Mouse (Mus musculus): Measurements from ENCODE around the gene Hal.

Gene Hal

DNA sequence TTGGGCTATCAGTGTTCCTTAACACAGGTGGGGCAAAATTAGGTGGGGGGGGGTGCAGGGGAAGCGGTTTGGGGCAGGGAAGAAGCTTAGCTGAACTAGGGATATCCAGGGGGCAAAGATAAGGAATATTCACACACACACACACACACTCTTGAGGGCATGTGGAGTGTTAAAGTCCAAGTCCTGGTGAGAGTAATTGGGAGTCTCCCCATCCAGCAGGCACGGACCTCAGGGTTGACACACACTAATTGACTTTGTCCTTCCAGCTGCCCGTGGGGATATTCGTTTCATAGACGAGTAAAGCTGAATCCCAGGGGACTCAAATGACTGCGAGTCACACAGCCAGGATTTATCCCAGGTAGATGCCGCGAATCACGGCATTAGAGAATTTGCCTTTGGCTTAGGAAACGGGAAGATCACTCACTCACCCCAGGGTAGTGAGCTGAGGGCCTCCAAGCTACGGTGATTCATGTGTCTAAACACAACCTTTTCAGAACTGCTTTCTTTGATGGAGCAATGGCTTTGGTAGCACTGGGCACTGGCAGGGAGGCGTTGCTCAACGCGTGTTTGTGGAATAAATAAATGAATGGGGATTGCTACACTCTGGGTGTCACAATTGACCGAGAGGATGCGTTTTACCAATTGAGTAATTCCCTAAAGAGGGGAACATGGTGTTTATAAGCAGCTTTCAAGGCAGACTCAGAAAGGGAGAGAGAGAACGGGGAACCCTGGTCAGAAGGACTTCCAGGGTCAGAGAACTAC is at the start of gene Hal:
Hal (plus strand) TSS at position 703 of the 762 bp plus-strand sequence.
- DNase-seq (ENCODE audit: low read depth, low spot score) = no peak

DNA sequence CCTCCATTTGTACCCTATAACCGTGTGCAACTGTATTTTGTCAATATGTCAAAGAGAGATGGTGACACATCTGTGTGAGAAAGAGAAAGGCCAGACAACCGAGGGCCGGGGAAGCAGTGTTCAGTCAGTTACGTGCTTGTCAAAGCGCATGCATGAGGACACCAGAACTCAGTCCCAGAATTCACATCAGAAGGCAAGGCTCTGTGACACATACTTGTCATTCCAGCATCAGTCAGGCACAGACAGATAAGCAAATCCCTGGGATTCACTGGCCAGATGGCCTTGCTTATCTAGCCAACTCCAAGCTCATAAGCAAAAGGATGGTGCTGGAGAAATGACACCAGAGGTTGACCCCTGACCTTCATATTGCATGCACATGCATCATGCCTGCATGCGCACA is 47.1 kb upstream of the Hal start:
- DNase-seq (ENCODE audit: low read depth, low spot score) = no peak

DNA sequence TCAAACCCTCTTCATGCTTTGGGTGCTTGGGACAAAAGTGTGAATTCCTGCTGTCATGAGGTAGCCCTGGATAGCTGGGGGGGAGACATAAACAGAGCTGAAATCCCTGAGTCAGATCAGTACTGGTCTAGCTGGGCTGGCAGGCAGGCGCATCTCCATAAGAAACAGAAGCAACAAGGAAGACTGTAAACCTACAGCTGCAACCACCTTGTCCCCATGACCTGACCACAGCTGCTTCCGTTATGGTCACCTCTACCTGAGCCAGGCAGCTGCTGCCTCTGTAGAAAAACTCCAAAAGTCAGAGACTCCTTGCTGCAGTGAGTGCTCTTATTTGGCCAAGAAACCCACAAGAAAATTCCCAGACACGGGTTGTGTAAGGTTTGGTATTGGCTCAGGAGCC is 46.4 kb upstream of the Hal start:
- no peak for DNase-seq (ENCODE audit: low read depth, low spot score)

DNA sequence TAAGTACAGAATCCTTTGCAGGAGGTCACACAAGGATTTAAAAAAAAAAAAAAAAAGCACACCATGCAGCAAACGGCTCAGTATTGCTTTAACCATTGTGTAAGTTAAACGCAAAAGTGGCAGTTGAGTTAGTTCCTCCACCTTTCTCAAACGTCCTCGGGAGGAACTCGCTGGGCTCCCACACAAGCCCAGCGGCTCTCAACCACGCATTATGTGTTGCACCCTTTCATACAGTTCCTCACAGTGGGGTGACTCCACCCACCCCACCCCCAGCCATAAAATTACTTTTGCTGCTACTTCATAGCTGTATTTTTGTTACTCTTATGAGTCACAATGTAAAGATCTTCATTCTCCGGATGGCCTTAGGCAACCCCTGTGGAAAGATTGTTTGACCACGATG is 44.2 kb upstream of the Hal start:
- DNase-seq (ENCODE audit: low read depth, low spot score) = no peak

DNA sequence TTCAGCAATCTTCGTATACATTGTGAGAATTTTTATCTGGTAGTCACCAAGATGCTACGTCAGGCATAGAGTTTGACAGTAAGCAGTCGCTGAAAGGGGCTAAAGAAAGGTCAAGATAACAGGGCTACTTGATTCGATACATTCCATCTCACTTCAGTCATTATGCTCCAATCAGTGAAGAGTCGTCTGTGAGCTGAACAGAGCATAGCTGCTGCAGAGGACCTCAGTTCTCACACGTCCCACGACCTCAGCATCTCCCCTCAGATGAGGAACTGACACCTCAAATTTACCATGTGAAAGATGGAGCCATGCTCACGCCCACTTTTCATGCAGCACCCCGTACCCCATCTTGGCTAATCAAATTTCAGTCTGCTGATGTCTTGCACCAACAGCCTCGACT is 41.2 kb upstream of the Hal start:
- no peak for DNase-seq (ENCODE audit: low read depth, low spot score)

DNA sequence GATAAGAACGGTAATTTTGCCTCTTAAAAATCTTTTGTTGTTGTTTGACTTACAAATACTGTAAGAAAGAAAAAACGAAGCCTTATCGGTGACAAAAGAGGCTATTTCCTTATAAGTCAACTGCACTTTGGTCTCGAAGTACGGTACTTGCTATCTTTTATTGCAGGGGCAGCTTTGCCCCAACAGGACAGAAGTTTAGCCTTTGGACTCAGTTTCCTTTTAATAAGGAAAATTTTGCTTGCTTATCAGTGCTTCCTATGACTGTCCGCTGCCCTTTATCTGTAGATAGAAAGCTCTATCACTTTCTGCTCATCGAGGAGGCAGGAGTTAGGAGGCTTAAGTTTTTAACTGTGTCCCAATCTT is 33.9 kb upstream of the Hal start:
- no peak for DNase-seq (ENCODE audit: low read depth, low spot score)

DNA sequence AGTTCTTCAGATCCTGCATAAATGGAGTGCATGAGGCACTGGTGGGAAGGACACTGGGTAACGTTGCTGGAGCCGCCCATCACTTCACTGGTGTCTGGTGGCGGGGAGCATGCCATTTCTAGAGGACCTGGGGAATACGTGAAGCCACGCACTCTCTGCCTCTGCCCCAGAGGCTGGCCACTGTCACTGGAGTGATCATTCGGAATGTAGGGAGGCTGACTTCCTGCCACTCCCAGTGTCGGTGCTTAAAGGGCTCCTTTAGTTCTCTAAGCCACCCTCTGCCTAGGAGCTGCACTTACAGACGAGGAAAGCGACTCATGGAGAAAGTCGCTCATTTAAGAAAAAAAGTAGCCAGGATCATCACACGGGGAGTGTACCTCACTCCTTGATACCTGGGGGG is 28.5 kb upstream of the Hal start:
- DNase-seq (ENCODE audit: low read depth, low spot score) = no peak

DNA sequence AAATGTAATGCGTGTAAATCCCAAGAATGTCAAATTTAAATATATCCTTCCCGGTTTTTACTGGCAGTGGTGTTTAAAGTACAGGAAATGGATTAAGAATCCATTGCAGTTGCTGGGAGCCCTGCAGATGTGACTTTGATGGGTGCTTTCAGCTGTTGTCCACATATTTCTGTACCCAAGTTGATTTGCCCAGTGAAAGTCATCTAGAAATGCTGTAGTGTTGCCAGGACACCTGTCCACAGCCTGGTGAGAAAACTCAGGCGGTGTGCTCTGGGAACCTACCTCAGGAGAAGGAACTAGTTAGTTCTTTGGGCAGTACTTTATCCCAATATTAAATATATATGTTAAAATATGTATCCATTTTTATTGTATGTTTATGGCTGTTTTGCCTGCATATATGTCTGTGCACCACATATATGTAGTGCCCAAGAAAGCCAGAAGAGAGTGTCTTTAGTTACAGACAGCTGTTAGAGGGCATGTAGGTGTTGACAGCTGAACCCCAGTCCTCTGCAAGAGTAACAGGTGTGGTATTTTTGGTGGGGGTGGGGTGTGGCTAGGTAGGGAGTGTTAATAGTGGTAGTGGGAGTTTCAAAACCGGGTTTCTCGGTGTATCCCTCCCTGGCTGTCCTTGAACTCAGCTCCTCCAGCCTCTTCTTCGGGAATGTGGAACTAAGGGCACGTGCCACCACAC is 25.7 kb upstream of the Hal start:
- no peak for DNase-seq (ENCODE audit: low read depth, low spot score)

DNA sequence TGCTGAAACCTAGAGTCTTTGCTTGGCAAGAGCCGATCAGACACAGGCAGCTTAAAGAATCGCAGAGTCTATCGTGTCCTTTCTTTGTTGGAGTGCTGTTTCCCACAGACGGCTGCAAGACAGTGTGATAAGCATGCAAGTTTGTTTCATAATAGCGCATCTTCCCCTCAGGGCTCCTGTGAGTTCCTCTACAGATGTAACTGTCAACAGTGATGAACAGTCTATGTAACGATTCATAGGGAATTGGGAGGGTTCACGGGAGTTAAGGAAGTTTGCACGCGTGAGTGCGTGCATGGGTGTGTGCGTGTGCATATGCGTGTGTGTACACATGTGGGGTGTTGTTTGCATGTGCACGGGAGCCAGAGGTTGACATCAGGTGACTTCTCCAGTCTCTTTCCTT is 25.0 kb upstream of the Hal start:
- no peak for DNase-seq (ENCODE audit: low read depth, low spot score)

DNA sequence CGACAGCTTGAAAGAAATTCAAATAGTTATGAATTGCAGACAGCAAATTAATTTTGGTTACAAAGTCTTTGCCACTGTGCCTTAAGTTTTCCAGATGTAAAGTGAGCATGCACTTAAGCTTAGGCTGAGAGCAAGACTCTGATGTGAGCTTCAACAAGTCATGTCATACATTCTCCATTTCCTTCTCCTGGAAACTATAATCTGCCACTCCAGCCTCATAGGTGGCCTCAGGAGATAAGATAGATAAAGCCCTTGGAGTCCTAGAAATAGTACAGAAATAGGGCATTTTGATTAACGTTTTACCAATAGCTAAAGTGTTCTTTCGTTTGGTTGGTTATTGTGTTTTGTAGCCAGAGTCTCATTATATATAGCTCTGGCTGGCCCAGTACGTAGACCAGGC is 21.3 kb upstream of the Hal start:
- no peak for DNase-seq (ENCODE audit: low read depth, low spot score)

DNA sequence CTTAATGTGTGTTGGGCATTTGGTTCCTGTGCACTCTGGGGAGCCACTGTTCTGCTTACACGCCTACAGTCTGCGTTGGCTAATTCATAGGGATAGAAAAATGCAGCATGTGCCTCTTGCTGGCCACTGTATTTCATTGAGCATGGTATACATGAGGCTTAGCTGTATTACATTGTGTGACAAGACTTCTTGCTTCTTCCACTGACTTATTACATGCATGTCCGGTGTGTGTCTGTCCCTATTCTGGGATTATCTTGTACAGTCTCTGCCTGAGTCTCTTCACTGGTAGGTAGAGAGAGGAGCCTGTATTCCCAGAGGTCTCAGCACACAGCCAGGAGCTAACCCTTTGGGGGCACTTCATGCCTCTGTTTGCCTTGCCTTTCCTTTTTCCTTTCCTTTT is 20.8 kb upstream of the Hal start:
- no peak for DNase-seq (ENCODE audit: low read depth, low spot score)

DNA sequence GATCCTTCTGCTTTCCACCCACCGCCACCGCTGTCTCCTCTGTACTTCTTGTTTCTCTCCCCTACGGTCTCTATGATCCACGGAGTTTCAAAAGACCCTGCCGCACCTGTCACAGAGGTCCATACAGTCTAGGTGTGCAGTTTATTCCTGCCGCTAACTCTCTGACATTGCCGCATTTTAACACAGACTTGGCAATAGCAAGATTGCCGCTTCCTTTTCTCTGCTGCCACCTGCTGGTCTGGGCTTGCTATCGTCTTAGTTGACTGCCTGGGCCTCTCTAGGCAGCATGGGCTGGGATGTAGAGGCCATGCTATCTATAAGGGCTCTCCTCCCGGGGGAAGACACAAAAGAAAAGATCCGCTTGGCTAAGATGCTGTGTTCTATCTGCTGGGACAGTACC is 17.2 kb upstream of the Hal start:
- DNase-seq (ENCODE audit: low read depth, low spot score) = peak; percentile 77

DNA sequence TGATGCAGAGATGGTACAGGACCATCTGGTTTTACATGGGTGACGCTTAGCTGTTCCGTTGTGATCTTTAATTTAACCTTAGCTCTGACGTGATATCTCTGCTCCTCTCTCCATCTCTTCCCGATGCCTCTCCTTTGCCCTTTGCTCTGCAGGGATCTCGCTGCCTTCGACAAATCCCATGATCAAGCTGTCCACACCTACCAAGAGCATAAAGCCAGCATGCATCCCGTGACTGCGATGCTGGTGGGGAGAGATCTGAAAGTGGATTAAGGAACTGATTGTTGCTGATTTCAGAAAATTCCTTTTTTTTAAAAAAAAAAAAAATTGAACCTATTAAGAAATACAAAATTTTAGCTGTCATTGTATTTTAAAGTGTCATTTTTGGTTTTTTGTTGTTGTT is 4.1 kb upstream of the Hal start:
- no peak for DNase-seq (ENCODE audit: low read depth, low spot score)

DNA sequence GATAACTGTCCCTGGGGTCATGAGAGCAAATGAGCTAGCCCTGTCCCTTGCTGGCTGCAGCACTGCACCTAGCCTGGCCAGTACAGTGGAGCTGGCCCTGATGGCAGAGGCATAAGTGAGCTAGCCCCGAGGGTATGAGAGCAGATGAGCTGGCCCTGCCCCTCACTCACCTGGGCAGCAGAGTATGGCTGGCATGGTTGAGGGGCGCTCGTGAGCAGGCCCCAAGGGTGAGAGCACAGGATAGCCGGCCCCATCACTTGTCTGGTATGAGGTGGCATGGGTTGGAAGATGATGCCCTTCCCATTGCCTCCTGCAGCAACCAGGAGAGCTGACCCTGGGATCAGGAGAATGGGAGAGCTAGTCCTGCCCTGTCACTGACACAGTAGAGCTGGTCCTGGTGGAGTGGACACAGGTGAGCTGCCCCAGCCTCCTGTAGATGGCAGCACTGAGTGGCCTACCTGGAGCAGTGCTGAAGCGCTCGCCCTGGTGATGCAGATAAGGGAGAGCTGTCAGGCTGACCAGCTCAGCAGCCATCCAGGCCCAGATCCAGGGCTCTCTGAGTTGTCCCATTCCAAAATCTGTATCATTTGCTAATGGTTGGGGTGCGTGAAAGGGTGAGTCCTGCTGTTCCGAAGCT is 3.4 kb upstream of the Hal start:
- peak; percentile 11 for DNase-seq (ENCODE audit: low read depth, low spot score)

DNA sequence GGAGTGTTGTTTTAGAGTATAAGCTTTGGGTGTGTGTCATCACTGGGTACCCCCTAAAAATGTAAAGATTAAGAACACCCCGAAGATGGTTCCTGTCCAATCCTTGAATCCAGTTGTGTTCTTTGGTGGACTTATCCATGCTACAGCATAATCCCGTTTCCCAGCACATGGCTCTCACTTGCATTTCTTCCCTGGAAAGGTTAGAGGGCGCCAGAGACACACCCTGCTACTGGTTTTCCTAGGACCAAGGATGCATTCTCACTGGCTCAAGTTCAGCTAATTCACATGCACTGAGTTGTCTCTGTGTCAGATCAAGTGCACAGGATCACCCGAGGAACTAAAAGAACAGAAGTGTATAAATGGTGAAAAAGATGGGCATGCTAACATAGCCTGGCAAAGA is 1.9 kb upstream of the Hal start:
- DNase-seq (ENCODE audit: low read depth, low spot score) = no peak

DNA sequence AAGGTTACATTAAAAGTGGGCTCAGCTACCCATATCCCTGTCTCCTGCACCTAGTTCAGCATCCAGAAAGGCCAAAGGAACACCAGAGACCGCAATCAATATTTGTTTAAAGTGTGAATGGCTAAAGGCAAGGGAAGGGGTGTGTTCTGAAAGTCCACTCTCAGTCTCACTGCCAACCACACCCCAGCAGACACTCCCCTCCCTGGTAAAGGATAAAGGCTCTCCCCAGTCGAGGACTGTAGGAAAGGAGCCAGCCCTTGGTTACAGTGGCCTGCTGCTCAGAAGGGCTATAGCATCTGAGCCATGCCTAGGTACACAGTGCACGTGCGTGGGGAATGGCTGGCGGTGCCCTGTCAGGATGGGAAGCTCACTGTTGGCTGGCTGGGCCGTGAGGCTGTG is 259 bp downstream of the Hal start:
- no peak for DNase-seq (ENCODE audit: low read depth, low spot score)

DNA sequence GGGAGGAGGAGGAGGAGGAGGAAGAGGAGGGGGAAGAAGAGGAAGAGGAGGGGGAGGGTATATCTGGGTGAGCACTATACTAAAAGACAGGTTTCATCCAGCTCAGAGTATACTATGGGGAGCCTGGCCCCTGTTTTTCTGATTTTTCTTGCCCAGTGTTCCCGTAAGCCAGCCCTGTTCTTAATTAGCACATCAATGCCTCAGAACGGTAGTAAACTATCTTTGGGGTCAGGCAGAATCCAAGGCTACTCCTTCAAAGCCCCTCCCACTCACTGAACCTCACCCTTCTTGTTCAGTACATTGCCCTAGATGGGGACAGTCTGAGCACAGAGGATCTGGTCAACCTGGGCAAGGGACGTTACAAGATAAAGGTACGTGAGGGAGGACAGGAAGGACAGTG is 1.9 kb downstream of the Hal start:
- DNase-seq (ENCODE audit: low read depth, low spot score) = no peak

DNA sequence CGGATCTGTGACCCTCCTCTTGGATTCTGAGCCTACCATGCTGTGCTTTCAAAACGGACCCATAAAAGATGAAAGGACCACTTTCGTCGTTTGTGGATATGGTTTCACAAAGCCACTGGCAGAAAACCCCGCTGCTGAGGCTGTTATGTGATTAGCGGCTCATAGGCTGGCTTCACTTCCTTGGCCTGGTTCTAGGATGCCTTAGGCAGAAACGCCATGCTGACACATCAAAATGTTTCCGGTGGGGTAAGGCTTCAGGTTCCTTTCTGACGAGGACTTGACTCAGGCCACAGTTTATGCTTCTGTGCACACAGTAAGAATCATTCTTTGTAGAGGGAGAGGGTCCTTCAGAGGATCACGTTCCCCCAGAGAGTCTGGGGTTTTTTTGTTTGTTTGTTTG is 12.3 kb downstream of the Hal start:
- DNase-seq (ENCODE audit: low read depth, low spot score) = peak; percentile 38

DNA sequence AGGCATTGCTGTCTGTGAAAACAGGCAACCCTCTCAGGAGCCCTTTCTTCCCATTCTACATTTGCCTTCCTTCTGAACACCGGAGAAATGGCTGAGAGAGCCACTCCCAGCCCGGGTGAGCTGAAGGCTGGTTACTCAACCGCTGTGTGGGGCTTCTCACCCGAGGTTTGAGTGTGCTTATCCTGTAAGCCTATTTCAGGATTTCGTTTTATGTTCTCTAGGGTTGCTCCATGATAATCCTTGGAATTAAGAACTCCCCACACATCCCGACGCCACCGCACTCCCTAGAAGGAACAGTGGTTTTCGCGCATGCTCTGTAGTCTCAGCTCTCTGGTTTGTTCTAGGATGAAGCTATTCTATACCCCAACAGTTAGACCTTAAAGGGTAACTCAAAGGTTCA is 12.8 kb downstream of the Hal start:
- no peak for DNase-seq (ENCODE audit: low read depth, low spot score)

DNA sequence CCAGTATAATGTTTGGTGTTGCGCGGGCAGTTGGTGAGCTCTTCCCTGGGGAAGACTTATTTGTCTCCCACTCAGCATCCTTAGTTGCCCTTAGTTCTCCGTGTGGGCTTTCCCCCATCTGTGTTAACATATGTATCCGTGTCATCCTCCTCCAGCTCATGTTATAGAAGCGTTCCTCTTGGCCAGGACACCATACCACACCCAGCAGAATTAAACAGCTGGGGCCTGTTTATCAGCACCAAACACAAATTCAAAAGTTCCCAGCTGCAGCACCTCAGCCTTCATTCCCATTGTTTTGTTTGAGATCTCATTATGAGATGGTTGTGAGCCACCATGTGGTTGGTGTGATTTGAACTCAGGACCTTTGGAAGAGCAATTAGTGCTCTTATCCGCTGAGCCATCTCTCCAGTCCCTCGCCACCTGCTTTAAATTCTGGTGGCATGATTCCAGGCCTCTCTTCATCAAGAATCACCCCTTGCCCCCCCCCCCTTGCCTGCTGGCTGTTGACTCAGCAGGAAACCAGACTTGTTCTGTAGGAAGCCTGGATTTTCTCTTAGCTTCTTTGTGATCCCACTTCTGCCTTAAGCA is 19.9 kb downstream of the Hal start:
- DNase-seq (ENCODE audit: low read depth, low spot score) = no peak

DNA sequence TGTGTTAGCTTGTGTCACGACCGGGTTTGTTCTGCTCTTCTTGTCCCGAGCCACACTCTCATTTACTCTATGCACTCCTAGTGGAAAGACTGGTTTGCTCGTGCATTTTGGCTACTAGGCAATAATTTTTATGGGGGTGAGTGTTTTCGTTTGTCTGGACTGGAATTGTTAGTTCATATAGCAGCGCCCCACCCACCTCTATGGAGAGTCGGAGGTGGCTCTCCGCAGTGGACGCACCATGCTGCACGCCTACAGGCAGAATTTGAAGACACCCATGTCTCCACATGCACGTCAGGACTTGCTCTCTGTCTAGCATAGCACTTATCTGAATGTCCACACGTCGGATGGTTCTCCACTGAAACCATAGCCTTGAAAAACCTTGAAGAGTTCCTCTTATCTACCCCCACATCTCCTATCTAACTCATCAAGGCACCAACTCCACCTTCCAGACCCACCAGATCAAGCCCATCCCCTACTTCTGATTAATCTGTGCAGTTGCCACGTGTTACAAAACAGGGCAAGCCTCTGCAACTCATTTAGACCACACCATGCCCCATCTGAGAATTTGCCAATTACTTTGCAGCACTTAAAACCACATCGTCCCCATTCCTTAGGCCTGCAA is 21.1 kb downstream of the Hal start:
- DNase-seq (ENCODE audit: low read depth, low spot score) = no peak

DNA sequence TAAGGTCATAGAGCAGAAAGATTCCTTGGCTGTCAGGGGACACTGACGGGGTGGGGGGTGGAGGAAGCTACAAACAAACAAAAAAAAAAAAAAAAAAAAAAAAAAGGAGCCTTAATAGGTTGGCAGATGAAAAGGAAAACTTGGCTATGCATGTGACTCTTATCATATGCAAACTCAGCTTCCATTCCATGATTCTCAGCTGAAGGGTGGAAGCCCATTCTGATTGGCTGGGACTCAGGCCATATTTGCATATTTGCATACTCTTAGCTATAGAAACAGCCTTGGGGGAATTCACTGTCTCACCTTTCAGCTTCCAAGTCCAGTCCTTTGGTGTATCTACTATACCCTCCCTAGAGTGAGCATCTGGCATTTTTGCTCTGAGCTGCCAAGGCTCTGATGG is 26.9 kb downstream of the Hal start:
- DNase-seq (ENCODE audit: low read depth, low spot score) = no peak

All from forelimb bud, embryonic 11.5 days (tissue).